Mouse (Mus musculus): ENCODE data around the gene Zfand2a.

The Zfand2a gene

GRCm38 (mm10) chr5:139484185-139484814 is at the start of gene Zfand2a:
Gene Zfand2a, minus strand, starts transcription at chr5:139484549.
- DNase-seq (ENCODE audit: low read depth, low spot score) = peak; percentile 98

- no peak for DNase-seq (ENCODE audit: low read depth, low spot score)
Observed at GRCm38 (mm10) chr5:139528851-139529250, 44.5 kb upstream of the Zfand2a start.

- DNase-seq (ENCODE audit: low read depth, low spot score) = no peak
Observed at GRCm38 (mm10) chr5:139521987-139522386, 37.6 kb upstream of the Zfand2a start.

GRCm38 (mm10) chr5:139520069-139520834 is 35.9 kb upstream of the Zfand2a start:
- DNase-seq (ENCODE audit: low read depth, low spot score) = no peak

GRCm38 (mm10) chr5:139516281-139516680 is 31.9 kb upstream of the Zfand2a start:
- no peak for DNase-seq (ENCODE audit: low read depth, low spot score)

- DNase-seq (ENCODE audit: low read depth, low spot score) = no peak
Observed at GRCm38 (mm10) chr5:139512201-139512600, 27.9 kb upstream of the Zfand2a start.

GRCm38 (mm10) chr5:139510682-139511366 is 26.5 kb upstream of the Zfand2a start:
- DNase-seq (ENCODE audit: low read depth, low spot score) = no peak

- DNase-seq (ENCODE audit: low read depth, low spot score) = no peak
Observed at GRCm38 (mm10) chr5:139506207-139506606, 21.9 kb upstream of the Zfand2a start.

GRCm38 (mm10) chr5:139505073-139505606 is 20.8 kb upstream of the Zfand2a start:
- no peak for DNase-seq (ENCODE audit: low read depth, low spot score)

GRCm38 (mm10) chr5:139502281-139502680 is 17.9 kb upstream of the Zfand2a start:
- DNase-seq (ENCODE audit: low read depth, low spot score) = no peak

- DNase-seq (ENCODE audit: low read depth, low spot score) = no peak
Observed at GRCm38 (mm10) chr5:139498791-139499190, 14.4 kb upstream of the Zfand2a start.

GRCm38 (mm10) chr5:139496939-139497338 is 12.6 kb upstream of the Zfand2a start:
- no peak for DNase-seq (ENCODE audit: low read depth, low spot score)

GRCm38 (mm10) chr5:139495019-139495669 is 10.8 kb upstream of the Zfand2a start:
- DNase-seq (ENCODE audit: low read depth, low spot score) = no peak

GRCm38 (mm10) chr5:139493690-139494089 is 9.3 kb upstream of the Zfand2a start:
- DNase-seq (ENCODE audit: low read depth, low spot score) = no peak

- DNase-seq (ENCODE audit: low read depth, low spot score) = no peak
Observed at GRCm38 (mm10) chr5:139491348-139491747, 7.0 kb upstream of the Zfand2a start.

GRCm38 (mm10) chr5:139490131-139490530 is 5.8 kb upstream of the Zfand2a start:
- DNase-seq (ENCODE audit: low read depth, low spot score) = no peak

- DNase-seq (ENCODE audit: low read depth, low spot score) = no peak
Observed at GRCm38 (mm10) chr5:139483171-139483848, 1.0 kb downstream of the Zfand2a start.

GRCm38 (mm10) chr5:139480406-139480805 is 3.9 kb downstream of the Zfand2a start:
- DNase-seq (ENCODE audit: low read depth, low spot score) = no peak

- DNase-seq (ENCODE audit: low read depth, low spot score) = no peak
Observed at GRCm38 (mm10) chr5:139479088-139479487, 5.3 kb downstream of the Zfand2a start.

- no peak for DNase-seq (ENCODE audit: low read depth, low spot score)
Observed at GRCm38 (mm10) chr5:139474741-139475140, 9.6 kb downstream of the Zfand2a start.

- no peak for DNase-seq (ENCODE audit: low read depth, low spot score)
Observed at GRCm38 (mm10) chr5:139467998-139468397, 16.4 kb downstream of the Zfand2a start.

Measured in brain, embryonic 18.5 days (tissue).